Mouse (Mus musculus): ENCODE data around the gene Evx2.

Gene Evx2

DNA sequence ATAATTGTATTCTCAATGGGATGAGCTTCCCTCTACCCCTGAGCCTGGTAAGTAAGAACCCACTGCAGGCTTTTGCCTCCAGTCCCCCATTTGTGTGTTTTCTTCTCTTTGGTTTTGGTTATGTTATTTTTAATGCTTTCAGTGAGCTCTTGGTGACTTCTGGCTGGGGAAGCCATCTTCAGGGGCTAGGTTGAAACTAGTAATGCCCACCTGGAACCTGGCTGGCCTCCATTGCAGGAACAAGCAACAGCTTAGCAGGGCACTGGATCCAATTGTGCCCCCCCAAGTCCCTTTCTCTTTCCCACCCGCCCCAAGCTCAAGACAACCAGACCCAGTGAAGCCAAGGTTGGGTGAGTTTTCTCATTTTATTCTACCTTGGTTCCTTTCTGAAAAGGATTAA lies 36.0 kb upstream of the Evx2 start:
- no peak for DNase-seq

DNA sequence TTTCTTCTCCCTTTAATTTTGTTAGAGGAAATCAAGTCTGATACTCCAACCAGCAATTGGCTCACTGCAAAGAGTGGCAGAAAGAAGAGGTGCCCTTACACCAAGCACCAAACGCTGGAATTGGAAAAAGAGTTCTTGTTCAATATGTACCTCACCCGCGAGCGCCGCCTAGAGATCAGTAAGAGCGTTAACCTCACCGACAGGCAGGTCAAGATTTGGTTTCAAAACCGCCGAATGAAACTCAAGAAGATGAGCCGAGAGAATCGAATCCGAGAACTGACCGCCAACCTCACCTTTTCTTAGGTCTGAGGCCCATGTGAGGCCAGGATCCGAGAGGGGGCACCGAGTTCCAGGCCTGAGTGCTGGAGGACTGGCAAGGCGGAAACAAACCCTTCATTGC lies 34.7 kb upstream of the Evx2 start:
- DNase-seq: peak; percentile 82 to 83

GRCm38 (mm10) chr2:74693432-74693827 lies 34.1 kb upstream of the Evx2 start:
- DNase-seq: no peak

GRCm38 (mm10) chr2:74692808-74693431 lies 33.6 kb upstream of the Evx2 start:
- DNase-seq: no peak

GRCm38 (mm10) chr2:74691995-74692807 lies 32.8 kb upstream of the Evx2 start:
- peak in 1 of 2 experiments; percentile 43 for DNase-seq

DNA sequence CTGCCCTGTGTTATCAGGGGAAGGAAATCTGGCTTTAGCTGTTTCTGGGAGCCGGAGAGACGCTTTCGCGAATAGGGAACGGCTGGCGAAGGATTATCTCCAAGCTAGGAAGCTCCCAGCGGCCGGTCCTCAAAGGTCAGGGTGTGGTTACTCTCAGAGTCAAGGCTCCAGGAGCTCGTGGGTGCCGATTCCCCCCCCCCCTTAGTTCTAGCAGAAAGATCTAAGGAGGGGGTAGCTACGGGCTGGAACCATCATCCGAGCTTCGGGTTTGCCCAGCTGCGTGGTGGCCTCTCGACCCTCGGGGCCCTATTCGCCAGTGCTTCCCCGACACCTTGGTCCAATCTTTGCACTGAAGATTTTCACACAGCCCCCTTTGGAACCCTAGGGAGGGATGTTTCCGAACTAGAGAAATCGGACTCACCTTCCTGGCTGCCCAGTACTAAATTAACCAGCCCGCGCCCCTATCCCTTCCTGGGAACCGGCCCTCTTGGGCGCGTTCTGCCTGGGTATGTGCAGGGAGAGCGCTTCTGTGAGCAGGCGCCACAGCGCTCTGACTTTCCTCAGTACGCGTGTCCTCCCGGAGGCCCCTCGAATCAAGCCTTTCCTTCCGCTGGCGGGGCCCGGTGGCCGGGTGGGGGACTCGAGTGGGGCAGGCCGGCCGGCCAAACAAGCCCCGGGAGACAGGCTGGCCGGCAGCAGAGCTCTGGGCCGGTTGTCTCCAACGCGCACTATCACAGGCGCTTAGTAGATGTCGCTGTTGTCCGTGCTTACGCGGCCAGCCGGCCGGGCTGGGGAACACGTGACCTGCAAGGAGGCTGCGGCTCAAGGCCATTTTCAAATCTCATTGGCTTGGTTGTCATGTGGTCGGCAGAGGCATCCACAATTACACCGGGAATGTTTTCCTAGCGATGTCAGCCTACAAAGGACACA lies 31.9 kb upstream of the Evx2 start, which contains the start of gene Hoxd10:
TSS of gene Hoxd10 (plus strand) at position 903 of the 930 bp plus-strand sequence.
- peak; percentile 89 to 94 for DNase-seq

DNA sequence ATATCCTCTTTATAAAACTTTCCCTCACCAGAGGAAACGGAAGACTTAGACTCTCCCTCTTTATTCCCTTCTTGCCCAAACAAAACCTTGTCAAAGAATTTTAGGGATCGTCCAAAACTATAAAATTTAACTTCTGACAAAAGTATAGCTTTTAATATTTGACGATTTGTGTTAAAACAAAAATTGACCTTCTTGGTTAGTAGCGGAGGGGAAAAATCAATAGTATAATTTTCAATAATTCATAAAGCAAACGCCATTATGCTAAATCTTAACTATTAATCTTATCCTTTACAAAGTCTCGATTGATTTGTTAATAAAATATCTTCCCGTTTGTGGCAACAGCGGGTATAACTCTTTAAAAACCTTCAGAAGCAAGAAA lies 31.0 kb upstream of the Evx2 start:
- no peak for DNase-seq

DNA sequence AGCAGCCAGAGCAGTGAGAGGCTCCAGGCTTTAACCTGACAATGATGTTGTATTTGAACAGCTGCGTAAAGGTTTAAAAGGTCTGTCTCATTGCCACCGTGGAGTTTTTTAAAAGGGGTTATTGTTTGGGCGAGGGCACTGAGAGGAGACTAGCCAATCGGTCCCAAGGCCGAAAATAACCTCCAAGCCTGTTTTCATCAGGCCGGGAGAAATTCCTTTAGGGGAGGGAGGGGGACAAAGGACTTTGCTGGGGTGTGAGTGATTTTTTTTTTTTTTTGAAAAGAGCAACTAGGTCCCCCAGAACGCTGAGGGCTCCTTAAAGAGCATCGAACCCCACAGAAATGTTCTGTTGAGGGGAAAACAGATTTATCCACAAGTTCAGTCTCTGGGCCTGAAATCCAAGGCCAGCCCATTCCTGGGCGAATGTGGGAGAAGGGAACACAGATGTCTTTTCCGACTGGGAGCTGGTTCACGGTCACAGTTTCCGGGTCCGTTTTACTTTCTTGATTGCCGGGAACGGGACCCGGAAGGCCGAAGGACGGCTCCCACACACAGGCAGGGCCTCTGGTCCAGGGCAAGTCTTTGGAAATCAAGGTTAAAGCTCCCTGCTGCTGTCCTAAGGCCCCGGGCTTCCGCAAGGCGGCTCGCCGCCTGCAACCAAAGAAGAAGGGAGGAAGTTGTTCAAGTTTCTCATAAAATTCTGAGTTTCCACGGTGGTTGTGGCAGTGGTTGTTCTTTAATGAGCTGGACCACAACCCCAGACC lies 30.4 kb upstream of the Evx2 start:
- peak in 1 of 2 experiments; percentile 54 for DNase-seq

DNA sequence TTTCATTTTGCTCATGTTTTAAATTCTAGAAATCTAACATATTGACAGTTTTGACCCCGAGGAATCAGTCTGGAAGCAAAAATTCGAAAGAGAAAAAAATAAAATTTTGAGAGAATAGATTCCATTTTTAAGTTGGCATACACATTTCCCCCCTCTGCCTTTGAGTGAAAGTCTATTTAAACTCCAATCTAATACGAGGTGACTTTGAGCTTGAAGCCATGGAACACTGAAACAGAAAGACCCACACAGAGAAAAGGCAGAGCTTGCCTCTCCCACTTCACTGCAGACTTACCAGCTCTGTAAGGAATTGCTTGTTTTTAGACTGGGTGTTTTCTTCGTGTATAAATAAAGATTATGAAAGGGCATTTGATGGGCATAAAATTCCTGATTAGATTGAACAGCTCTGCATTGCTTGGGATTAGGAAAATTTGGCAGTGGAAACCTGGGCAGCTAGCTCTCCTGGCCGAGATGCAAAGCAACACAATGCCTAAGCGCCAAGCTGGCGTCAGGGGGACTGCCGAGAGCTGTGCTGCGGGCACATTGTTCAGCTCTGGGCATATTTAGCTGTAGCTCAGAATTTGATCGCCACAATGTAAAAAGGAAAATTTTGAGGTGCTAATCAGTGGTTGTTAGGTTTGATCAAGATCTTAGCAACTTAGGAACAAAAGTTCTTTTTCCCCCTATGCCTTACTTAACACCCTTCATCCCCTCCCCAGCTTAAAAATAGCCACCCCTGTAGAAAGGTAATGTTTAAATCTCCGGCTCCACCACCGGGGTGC lies 29.6 kb upstream of the Evx2 start:
- no peak for DNase-seq

- DNase-seq: no peak
Observed at GRCm38 (mm10) chr2:74687698-74688555, 28.6 kb upstream of the Evx2 start.

GRCm38 (mm10) chr2:74686988-74687697 lies 27.8 kb upstream of the Evx2 start:
- DNase-seq: no peak

DNA sequence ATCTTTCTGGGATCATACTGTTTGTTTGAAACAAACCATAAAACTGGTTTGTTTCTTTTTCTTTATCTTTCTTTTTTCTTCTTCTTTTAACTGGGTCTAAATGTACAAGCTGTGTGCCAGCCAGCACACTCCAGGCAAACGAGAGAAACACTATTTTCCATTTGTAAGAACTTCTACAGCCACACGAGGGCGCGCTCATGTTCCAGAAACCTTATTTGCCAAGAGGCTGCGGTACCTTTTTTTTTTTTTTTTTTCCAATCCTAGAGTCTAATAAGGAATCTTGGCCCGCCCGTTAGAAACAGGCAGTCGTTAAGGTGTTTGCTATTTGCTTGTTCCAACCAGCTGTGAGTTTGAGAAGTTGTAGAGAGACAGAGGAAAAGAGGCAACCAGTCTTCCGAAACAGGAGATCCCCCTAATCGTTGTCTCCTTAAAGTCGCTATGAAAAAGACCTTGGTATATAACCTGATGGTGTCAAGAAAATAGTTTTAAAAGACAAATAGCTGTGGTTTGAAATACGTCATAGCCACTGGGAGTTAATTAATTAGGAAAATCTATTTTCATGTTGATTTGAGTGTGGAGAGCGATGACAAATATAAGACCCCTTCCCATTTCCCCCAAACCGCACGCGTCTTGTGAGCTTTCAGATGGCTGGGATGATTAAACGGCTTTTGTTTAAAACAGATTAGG lies 27.1 kb upstream of the Evx2 start:
- DNase-seq: peak; percentile 91

DNA sequence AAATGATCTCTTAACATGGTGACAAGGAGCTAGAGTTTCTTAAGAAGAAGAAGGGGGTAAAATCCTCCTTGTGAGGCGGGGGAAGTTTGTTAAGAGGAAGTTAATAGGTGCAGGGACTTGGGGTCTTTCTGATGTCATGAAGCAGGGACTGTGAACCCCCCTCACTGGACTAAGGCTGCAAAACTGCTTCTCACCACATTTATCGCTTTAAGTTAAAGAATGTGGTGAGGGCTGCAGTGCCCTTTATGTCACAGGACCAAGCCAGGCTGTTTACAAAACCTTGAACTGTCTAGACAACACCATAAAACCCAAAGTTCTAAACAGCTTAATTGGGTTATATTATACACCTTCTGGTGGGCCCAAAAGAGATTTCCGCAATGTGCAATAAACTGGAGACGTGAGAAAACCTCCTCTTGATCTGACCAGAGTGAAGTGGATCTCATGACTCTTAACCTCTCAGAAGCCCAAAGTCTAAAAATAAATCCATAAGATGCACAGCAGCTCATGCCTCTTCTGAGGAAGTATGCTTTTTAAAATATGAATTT lies 25.8 kb upstream of the Evx2 start:
- no peak for DNase-seq

- no peak for DNase-seq
Observed at GRCm38 (mm10) chr2:74684106-74684505, 24.7 kb upstream of the Evx2 start.

GRCm38 (mm10) chr2:74683471-74683951 lies 24.2 kb upstream of the Evx2 start:
- DNase-seq: no peak

DNA sequence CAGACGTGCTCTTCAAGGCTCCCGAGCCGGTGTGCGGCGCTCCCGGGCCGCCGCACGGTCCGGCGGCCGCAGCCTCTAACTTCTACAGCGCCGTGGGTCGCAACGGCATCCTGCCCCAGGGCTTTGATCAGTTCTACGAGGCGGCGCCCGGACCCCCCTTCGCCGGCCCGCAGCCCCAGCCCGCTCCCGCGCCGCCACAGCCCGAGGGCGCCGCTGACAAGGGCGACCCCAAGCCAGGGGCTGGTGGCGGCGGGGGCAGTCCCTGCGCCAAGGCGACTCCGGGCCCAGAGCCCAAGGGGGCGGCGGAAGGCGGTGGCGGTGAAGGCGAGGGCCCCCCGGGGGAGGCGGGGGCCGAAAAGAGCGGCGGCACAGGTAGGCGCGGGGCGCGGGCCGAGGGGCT lies 23.4 kb upstream of the Evx2 start:
- no peak for DNase-seq

GRCm38 (mm10) chr2:74681594-74682531 lies 22.5 kb upstream of the Evx2 start:
- peak in 1 of 2 experiments; percentile 51 for DNase-seq
